Mouse (Mus musculus): ENCODE results near the gene Msrb3.

Gene Msrb3

GRCm38 (mm10) chr10:120869241-120869775 is 29.6 kb downstream of the Msrb3 start:
- DNase-seq (ENCODE audit: extremely low read depth, insufficient read length, low spot score): no peak

- DNase-seq (ENCODE audit: extremely low read depth, insufficient read length, low spot score): no peak
Observed at GRCm38 (mm10) chr10:120864446-120864845, 34.5 kb downstream of the Msrb3 start.

GRCm38 (mm10) chr10:120861674-120862073 is 37.2 kb downstream of the Msrb3 start:
- no peak for DNase-seq (ENCODE audit: extremely low read depth, insufficient read length, low spot score)

GRCm38 (mm10) chr10:120861194-120861593 is 37.7 kb downstream of the Msrb3 start:
- no peak for DNase-seq (ENCODE audit: extremely low read depth, insufficient read length, low spot score)

GRCm38 (mm10) chr10:120857531-120858001 is 41.3 kb downstream of the Msrb3 start:
- no peak for DNase-seq (ENCODE audit: extremely low read depth, insufficient read length, low spot score)

- DNase-seq (ENCODE audit: extremely low read depth, insufficient read length, low spot score): no peak
Observed at GRCm38 (mm10) chr10:120854329-120854728, 44.6 kb downstream of the Msrb3 start.

GRCm38 (mm10) chr10:120853816-120854215 is 45.1 kb downstream of the Msrb3 start:
- no peak for DNase-seq (ENCODE audit: extremely low read depth, insufficient read length, low spot score)

GRCm38 (mm10) chr10:120851196-120851781 is 47.6 kb downstream of the Msrb3 start:
- no peak for DNase-seq (ENCODE audit: extremely low read depth, insufficient read length, low spot score)

GRCm38 (mm10) chr10:120850391-120851195 is 48.3 kb downstream of the Msrb3 start:
- no peak for DNase-seq (ENCODE audit: extremely low read depth, insufficient read length, low spot score)

GRCm38 (mm10) chr10:120848677-120849076 is 50.2 kb downstream of the Msrb3 start:
- DNase-seq (ENCODE audit: extremely low read depth, insufficient read length, low spot score): no peak

- no peak for DNase-seq (ENCODE audit: extremely low read depth, insufficient read length, low spot score)
Observed at GRCm38 (mm10) chr10:120847785-120848184, 51.1 kb downstream of the Msrb3 start.

GRCm38 (mm10) chr10:120839966-120840365 is 58.9 kb downstream of the Msrb3 start:
- no peak for DNase-seq (ENCODE audit: extremely low read depth, insufficient read length, low spot score)

- DNase-seq (ENCODE audit: extremely low read depth, insufficient read length, low spot score): no peak
Observed at GRCm38 (mm10) chr10:120834531-120834930, 64.4 kb downstream of the Msrb3 start.

- DNase-seq (ENCODE audit: extremely low read depth, insufficient read length, low spot score): no peak
Observed at GRCm38 (mm10) chr10:120833836-120834235, 65.1 kb downstream of the Msrb3 start.

- no peak for DNase-seq (ENCODE audit: extremely low read depth, insufficient read length, low spot score)
Observed at GRCm38 (mm10) chr10:120827761-120828160, 71.1 kb downstream of the Msrb3 start.

- no peak for DNase-seq (ENCODE audit: extremely low read depth, insufficient read length, low spot score)
Observed at GRCm38 (mm10) chr10:120826795-120827669, 71.9 kb downstream of the Msrb3 start.

GRCm38 (mm10) chr10:120826381-120826780 is 72.5 kb downstream of the Msrb3 start:
- DNase-seq (ENCODE audit: extremely low read depth, insufficient read length, low spot score): no peak

GRCm38 (mm10) chr10:120825594-120825993 is 73.3 kb downstream of the Msrb3 start:
- DNase-seq (ENCODE audit: extremely low read depth, insufficient read length, low spot score): no peak

GRCm38 (mm10) chr10:120821491-120822358 is 77.2 kb downstream of the Msrb3 start:
- DNase-seq (ENCODE audit: extremely low read depth, insufficient read length, low spot score): no peak

- DNase-seq (ENCODE audit: extremely low read depth, insufficient read length, low spot score): no peak
Observed at GRCm38 (mm10) chr10:120820781-120821300, 78.1 kb downstream of the Msrb3 start.

Measured in 3134 (cell line).